Mouse (Mus musculus): ENCODE results near the gene Mlip. TPM values are rescaled to one million over a fixed set of nuclear protein-coding genes. Genes with fewer than 3 reads are reported as not detected.
"Not testable (repeated sequence)": the region's sequence is repeated elsewhere in the genome, so short reads cannot be mapped to it uniquely, and the experiment has no call there.

Gene Mlip
- polyA plus RNA-seq, 1 experiment, result not detected

DNA sequence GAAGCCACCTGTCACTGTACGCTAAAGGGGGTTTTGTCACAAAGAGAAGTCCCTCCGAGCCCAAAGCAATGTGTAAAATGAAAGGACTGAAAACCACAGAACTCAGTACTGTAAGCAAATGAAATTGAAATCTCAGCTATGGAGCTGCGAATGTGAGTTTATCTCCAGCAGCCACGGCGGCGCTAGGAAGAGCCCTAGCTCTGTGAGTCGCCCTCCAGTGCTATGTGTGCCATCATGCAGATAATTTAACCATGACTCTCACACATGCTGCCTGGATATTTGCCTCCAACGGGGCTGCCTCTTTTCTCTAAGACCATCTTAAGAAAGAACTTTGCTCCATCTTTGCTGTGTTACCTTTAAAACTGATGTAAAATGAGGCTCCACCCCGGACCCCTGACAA lies 16.5 kb upstream of the Mlip start:
- H3K27ac ChIP-seq (ENCODE audit: control insufficient read depth, insufficient read depth, low read depth, low read length, poor library complexity), result no peak overlapping the region
- 75% methylated on average over 9 of the region's 9 CpGs for WGBS
- no peak for TF ChIP-seq CTCF (IDR thresholded peaks at IDR 0.05; ENCODE audit: control insufficient read depth, insufficient read depth, low read length)
- TF ChIP-seq POLR2A (IDR thresholded peaks at IDR 0.05; ENCODE audit: borderline replicate concordance, control insufficient read depth, low read depth, low read length), result no peak
- H3K4me3 ChIP-seq (replicated peaks; ENCODE audit: control insufficient read depth, low read depth, low read length), result no peak overlapping the region
- H3K4me1 ChIP-seq (ENCODE audit: control insufficient read depth, insufficient read depth, low read length), result no peaks in the 10 kb centered on the region

- WGBS, result 80% methylated on average over 9 of the region's 9 CpGs
- H3K4me3 ChIP-seq (replicated peaks; ENCODE audit: control insufficient read depth, low read depth, low read length); H3K4me1 ChIP-seq (ENCODE audit: control insufficient read depth, insufficient read depth, low read length); H3K27ac ChIP-seq (ENCODE audit: control insufficient read depth, insufficient read depth, low read depth, low read length, poor library complexity): not testable (repeated sequence)
Measured at GRCm38 (mm10) chr9:77364681-77365080, 11.9 kb upstream of the Mlip start.

GRCm38 (mm10) chr9:77362906-77363305 lies 10.1 kb upstream of the Mlip start:
- TF ChIP-seq POLR2A (IDR thresholded peaks at IDR 0.05; ENCODE audit: borderline replicate concordance, control insufficient read depth, low read depth, low read length) (no peak), CTCF (IDR thresholded peaks at IDR 0.05; ENCODE audit: control insufficient read depth, insufficient read depth, low read length) (no peak)
- H3K4me1 ChIP-seq (ENCODE audit: control insufficient read depth, insufficient read depth, low read length), result no peaks in the 10 kb centered on the region
- H3K27ac ChIP-seq (ENCODE audit: control insufficient read depth, insufficient read depth, low read depth, low read length, poor library complexity), result no peak overlapping the region
- H3K4me3 ChIP-seq (replicated peaks; ENCODE audit: control insufficient read depth, low read depth, low read length), result no peak overlapping the region

GRCm38 (mm10) chr9:77360654-77361053 lies 7.9 kb upstream of the Mlip start:
- WGBS, result 46% methylated on average over 8 of the region's 8 CpGs
- no peak for TF ChIP-seq CTCF (IDR thresholded peaks at IDR 0.05; ENCODE audit: control insufficient read depth, insufficient read depth, low read length)
- no peak for TF ChIP-seq POLR2A (IDR thresholded peaks at IDR 0.05; ENCODE audit: borderline replicate concordance, control insufficient read depth, low read depth, low read length)
- no peak overlapping the region for H3K27ac ChIP-seq (ENCODE audit: control insufficient read depth, insufficient read depth, low read depth, low read length, poor library complexity)

GRCm38 (mm10) chr9:77359278-77359973 lies 6.7 kb upstream of the Mlip start:
- Histone ChIP-seq H3K4me1 (ENCODE audit: control insufficient read depth, insufficient read depth, low read length) (no peaks in the 10 kb centered on the region), H3K4me3 (replicated peaks; ENCODE audit: control insufficient read depth, low read depth, low read length) (no peak overlapping the region), H3K27ac (ENCODE audit: control insufficient read depth, insufficient read depth, low read depth, low read length, poor library complexity) (no peak overlapping the region)
- WGBS, result 83% methylated on average over 10 of the region's 10 CpGs
- TF ChIP-seq POLR2A (IDR thresholded peaks at IDR 0.05; ENCODE audit: borderline replicate concordance, control insufficient read depth, low read depth, low read length) (no peak), CTCF (IDR thresholded peaks at IDR 0.05; ENCODE audit: control insufficient read depth, insufficient read depth, low read length) (no peak)

More at GRCm38 (mm10) chr9:77360654-77361053, 7.9 kb upstream of the Mlip start:
- Histone ChIP-seq H3K4me3 (replicated peaks; ENCODE audit: control insufficient read depth, low read depth, low read length) (no peak overlapping the region), H3K4me1 (ENCODE audit: control insufficient read depth, insufficient read depth, low read length) (no peaks in the 10 kb centered on the region)

GRCm38 (mm10) chr9:77353942-77354341 lies 1.2 kb upstream of the Mlip start:
- 71% methylated on average over 4 of the region's 4 CpGs for WGBS
- Histone ChIP-seq H3K27ac (ENCODE audit: control insufficient read depth, insufficient read depth, low read depth, low read length, poor library complexity) (no peak overlapping the region), H3K4me1 (ENCODE audit: control insufficient read depth, insufficient read depth, low read length) (no peaks in the 10 kb centered on the region), H3K4me3 (replicated peaks; ENCODE audit: control insufficient read depth, low read depth, low read length) (no peak overlapping the region)
- no peak for TF ChIP-seq POLR2A (IDR thresholded peaks at IDR 0.05; ENCODE audit: borderline replicate concordance, control insufficient read depth, low read depth, low read length)
- TF ChIP-seq CTCF (IDR thresholded peaks at IDR 0.05; ENCODE audit: control insufficient read depth, insufficient read depth, low read length), result no peak

DNA sequence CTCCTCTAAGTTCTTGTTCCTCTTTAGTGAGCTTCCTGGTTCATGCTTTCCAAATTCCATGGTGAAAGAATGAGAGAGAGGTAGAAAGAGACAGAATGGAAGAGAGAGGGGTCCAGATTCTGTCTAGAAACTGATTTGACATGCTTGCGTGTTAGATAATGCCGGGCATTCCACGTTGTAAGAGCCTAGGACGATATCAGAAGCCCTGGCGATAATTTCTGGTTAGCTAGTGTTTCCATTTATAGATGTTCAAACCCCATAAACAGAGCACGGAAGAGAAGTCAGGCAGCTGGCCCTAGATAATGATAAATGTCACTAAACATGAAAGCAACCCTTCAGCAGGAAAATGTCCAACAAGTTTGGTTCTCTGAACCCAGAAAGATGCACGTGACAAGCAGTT lies 5.1 kb downstream of the Mlip start:
- Histone ChIP-seq H3K4me3 (replicated peaks; ENCODE audit: control insufficient read depth, low read depth, low read length) (no peak overlapping the region), H3K4me1 (ENCODE audit: control insufficient read depth, insufficient read depth, low read length) (no peaks in the 10 kb centered on the region), H3K27ac (ENCODE audit: control insufficient read depth, insufficient read depth, low read depth, low read length, poor library complexity) (no peak overlapping the region)
- 70% methylated on average over 7 of the region's 7 CpGs for WGBS
- no peak for TF ChIP-seq POLR2A (IDR thresholded peaks at IDR 0.05; ENCODE audit: borderline replicate concordance, control insufficient read depth, low read depth, low read length)
- TF ChIP-seq CTCF (IDR thresholded peaks at IDR 0.05; ENCODE audit: control insufficient read depth, insufficient read depth, low read length), result no peak

GRCm38 (mm10) chr9:77344318-77344717 lies 8.5 kb downstream of the Mlip start:
- WGBS, result 82% methylated on average over 7 of the region's 7 CpGs

More at GRCm38 (mm10) chr9:77344318-77344717, 8.5 kb downstream of the Mlip start:
- H3K4me1 ChIP-seq (ENCODE audit: control insufficient read depth, insufficient read depth, low read length), result no peaks in the 10 kb centered on the region
- no peak overlapping the region for H3K4me3 ChIP-seq (replicated peaks; ENCODE audit: control insufficient read depth, low read depth, low read length)
- no peak overlapping the region for H3K27ac ChIP-seq (ENCODE audit: control insufficient read depth, insufficient read depth, low read depth, low read length, poor library complexity)
- TF ChIP-seq POLR2A (IDR thresholded peaks at IDR 0.05; ENCODE audit: borderline replicate concordance, control insufficient read depth, low read depth, low read length) (no peak), CTCF (IDR thresholded peaks at IDR 0.05; ENCODE audit: control insufficient read depth, insufficient read depth, low read length) (no peak)
